Mouse (Mus musculus) frontal cortex, postnatal 36 days (tissue): ENCODE data around the gene Aoc2.
"Not testable (repeated sequence)": the region's sequence is repeated elsewhere in the genome, so short reads cannot be mapped to it uniquely, and the experiment has no call there.

Experiments
- DNase-seq, 2 experiments: peaks; one replicate each; pipeline ENCODE4 v3.0.0; 2022; ENCODE audit warnings: low spot score in 2 of 2

The Aoc2 gene

GRCm38 (mm10) chr11:101355916-101356315 lies 31.1 kb downstream of the Aoc2 start:
- no peak for DNase-seq

- DNase-seq: no peak
Measured at GRCm38 (mm10) chr11:101357505-101358182, 32.8 kb downstream of the Aoc2 start.

- DNase-seq: no peak
Measured at GRCm38 (mm10) chr11:101359776-101360175, 34.9 kb downstream of the Aoc2 start.

GRCm38 (mm10) chr11:101360651-101361113 lies 35.8 kb downstream of the Aoc2 start:
- DNase-seq: no peak

- DNase-seq: no peak
Measured at GRCm38 (mm10) chr11:101364531-101364931, 39.7 kb downstream of the Aoc2 start.

- no peak for DNase-seq
Measured at GRCm38 (mm10) chr11:101367326-101367935, 42.6 kb downstream of the Aoc2 start, which contains the start of gene G6pc. TSS of gene G6pc (plus strand) at chr11:101367561.

- DNase-seq: no peak
Measured at GRCm38 (mm10) chr11:101370141-101370540, 45.3 kb downstream of the Aoc2 start.

GRCm38 (mm10) chr11:101374421-101374938 lies 49.6 kb downstream of the Aoc2 start:
- DNase-seq: no peak

GRCm38 (mm10) chr11:101378196-101378595 lies 53.3 kb downstream of the Aoc2 start:
- not testable (repeated sequence) for DNase-seq

- no peak for DNase-seq
Measured at GRCm38 (mm10) chr11:101378926-101379325, 54.1 kb downstream of the Aoc2 start.
